Mouse (Mus musculus) layer of hippocampus, postnatal 25 days (tissue): ENCODE measurements at regions not wholly inside any gene's neighbourhood (a gene's known extent, or its start where the extent isn't known, plus 50 kb on each side); places are given as distances from the start of the nearest gene placed in this dataset.
"Not testable (repeated sequence)": the region's sequence is repeated elsewhere in the genome, so short reads cannot be mapped to it uniquely, and the experiment has no call there.

Experiments used
- DNase-seq, 2 experiments: peaks; one replicate each; pipeline ENCODE4 v3.0.0; 2022; ENCODE audit warnings: mixed read lengths in 2 of 2, low spot score in 1 of 2; ENCODE audit errors: extremely low spot score in 1 of 2

- DNase-seq, result no peak
Measured at GRCm38 (mm10) chr8:37227091-37227490, 233.7 kb downstream of the AI429214 start.

GRCm38 (mm10) chr8:37237306-37237705 lies 243.9 kb downstream of the AI429214 start:
- no peak for DNase-seq

- no peak for DNase-seq
Measured at GRCm38 (mm10) chr8:37239354-37239753, 245.9 kb downstream of the AI429214 start.

GRCm38 (mm10) chr8:37251234-37251633 lies 257.8 kb downstream of the AI429214 start:
- DNase-seq, result not testable (repeated sequence)

- DNase-seq, result no peak
Measured at GRCm38 (mm10) chr8:37291069-37291850, 297.9 kb downstream of the AI429214 start.
